Mouse (Mus musculus): Measurements from ENCODE around the gene Pecr. TPM values are rescaled to one million over a fixed set of nuclear protein-coding genes. Genes with fewer than 3 reads are reported as not detected.
"Not testable (repeated sequence)": the region's sequence is repeated elsewhere in the genome, so short reads cannot be mapped to it uniquely, and the experiment has no call there.

The Pecr gene
- polyA plus RNA-seq, 1 experiment from 2014 or later, result 12.8 TPM

DNA sequence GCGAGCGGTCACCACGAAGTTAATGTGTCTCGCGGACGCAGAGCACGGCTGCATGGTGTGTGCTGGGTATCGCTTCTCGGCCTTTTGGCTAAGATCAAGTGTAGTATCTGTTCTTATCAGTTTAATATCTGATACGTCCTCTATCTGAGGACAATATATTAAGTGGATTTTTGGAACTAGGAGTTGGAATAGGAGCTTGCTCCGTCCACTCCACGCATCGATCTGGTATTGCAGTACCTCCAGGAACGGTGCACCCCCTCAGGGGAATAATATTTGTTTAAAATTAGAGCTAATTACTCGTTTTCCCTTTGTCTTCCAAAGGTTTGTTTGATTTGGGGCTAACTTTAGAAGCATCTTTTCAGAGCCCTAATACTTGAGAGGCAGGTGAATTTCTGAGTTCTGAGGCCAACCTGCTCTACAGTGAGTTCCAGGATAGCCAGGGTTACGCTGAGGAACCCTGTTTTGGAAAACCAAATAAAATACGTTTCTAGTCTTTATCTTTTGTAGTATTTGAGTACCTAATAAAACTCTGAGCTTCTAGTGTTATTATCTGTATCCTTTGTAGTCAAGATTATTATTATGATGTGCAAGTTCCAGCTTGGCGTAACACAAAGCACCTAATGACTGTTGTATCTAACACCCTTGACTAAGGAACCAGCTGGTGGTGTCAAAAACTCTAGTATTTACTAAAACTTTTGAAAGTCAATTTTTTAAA is 57.8 kb downstream of the Pecr start:
- 0 out of 2 replicates have a peak overlapping the region, but pooled peaks have one; percentile 44 for H3K4me3 ChIP-seq
- WGBS, result 0% methylated on average over 11 of the region's 18 CpGs

DNA sequence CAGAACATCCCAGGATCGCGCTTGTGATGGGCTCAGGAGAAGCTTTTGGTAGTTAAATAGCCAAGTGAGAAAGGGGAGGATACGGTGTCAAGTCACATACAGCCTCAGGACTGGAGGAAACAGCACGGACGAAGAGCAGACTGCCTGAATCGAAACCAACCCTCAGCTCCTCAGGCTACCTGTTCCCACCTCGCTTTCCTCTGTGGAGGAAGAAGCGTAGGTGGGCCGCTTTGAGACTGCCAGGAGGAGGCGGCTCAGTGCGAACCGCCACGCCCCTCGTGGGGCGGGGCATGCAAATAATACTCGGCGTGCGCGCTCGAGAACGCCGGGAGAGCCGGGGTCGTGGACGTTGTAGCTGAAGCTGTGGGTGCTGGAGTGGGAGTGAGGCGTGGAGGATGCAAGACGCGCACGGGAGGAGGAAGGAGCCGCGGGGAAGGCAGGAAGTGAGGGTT is 58.4 kb downstream of the Pecr start:
- peak; percentile 92 for ATAC-seq (ENCODE audit: low FRiP score, low read depth)
- not testable (repeated sequence) for H3K9me3 ChIP-seq; H3K27ac ChIP-seq (replicated peaks); H3K36me3 ChIP-seq; H3K4me1 ChIP-seq
- Histone ChIP-seq H3K4me3 (peak overlapping the region; percentile 44), H3K27me3 (peaks cover 23% of the 10 kb centered on the region), H3K4me2 (replicated peaks) (peak overlapping the region; percentile 64), H3K9ac (replicated peaks) (peak overlapping the region; percentile 41; the same call in 1 of the 2 replicates)
- WGBS, result 2% methylated on average over 25 of the region's 31 CpGs

More for the DNA sequence above, 57.8 kb downstream of the Pecr start:
- H3K9ac ChIP-seq (replicated peaks), result no peak overlapping the region
- H3K36me3 ChIP-seq, result no peaks in the 10 kb centered on the region
- peaks cover 23% of the 10 kb centered on the region for H3K27me3 ChIP-seq
- H3K9me3 ChIP-seq, result no peaks in the 10 kb centered on the region
- peak overlapping the region; percentile 64 for H3K4me2 ChIP-seq (replicated peaks)
- peak; percentile 90 for ATAC-seq (ENCODE audit: low FRiP score, low read depth)
- no peaks in the 10 kb centered on the region for H3K4me1 ChIP-seq
- H3K27ac ChIP-seq (replicated peaks), result peak overlapping the region; percentile 15; the same call in 1 of the 2 replicates

DNA sequence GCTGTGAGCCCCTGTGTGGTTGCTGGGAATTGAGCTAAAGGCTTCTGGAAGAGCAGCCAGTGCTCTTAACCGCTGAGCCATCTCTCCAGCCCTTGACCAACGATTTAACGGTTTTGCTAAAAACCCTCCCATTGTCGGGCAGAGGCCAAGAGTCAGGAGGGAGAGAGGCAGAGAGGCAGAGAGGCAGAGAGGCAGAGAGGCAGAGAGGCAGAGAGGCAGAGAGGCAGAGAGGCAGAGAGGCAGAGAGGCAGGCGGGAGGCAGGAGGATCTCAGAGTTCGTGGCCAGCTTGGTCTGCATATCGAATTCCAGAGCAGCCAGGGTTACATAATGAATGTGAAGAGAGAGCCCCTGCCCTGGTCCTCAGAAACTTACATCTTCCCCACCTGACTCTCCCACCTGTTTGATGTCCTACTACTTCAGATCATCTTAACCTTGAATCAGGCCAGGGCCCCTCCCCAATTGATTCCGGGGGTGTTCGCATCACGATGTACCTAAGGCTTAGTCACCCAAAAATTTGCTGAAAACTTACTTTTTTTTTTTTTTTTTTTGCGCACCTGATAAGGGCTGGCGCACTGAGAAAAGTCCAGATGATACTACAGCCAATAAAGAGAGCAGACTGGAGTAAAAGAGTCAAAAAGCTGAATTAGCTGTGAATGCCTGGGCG is 58.9 kb downstream of the Pecr start:
- Histone ChIP-seq H3K4me1 (no peaks in the 10 kb centered on the region), H3K9ac (replicated peaks) (0 out of 2 replicates have a peak overlapping the region, but pooled peaks have one; percentile 41), H3K4me3 (peak overlapping the region; percentile 44), H3K4me2 (replicated peaks) (peak overlapping the region; percentile 64), H3K9me3 (no peaks in the 10 kb centered on the region), H3K36me3 (no peaks in the 10 kb centered on the region), H3K27me3 (peaks cover 23% of the 10 kb centered on the region), H3K27ac (replicated peaks) (no peak overlapping the region)
- no peak for ATAC-seq (ENCODE audit: low FRiP score, low read depth)
- WGBS, result 8% methylated on average over 13 of the region's 13 CpGs

DNA sequence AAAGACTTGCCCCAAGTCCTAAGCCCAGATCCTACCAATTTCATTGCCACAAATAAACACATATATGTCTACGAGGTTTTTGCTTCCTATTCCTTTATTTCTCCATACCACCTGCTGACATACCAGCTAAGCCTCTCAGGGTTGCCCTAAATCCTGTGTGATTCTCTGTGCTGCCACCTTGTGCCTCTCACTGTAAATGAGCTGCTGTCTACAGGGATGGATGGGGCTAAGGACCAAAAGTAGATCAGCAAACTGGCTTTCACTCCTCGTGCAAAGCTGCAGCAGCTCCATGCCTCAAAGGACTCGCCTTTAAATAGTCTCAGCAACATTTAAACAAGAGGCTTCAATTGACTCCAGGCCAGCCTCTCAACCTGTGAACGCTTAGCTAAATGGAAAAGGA is 64.1 kb downstream of the Pecr start:
- ATAC-seq (ENCODE audit: low FRiP score, low read depth), result no peak
- no peak overlapping the region for H3K9ac ChIP-seq (replicated peaks)
- H3K9me3 ChIP-seq, result no peaks in the 10 kb centered on the region
- H3K27ac ChIP-seq (replicated peaks), result no peak overlapping the region
- 13% methylated on average over 4 of the region's 4 CpGs for WGBS
- no peak overlapping the region for H3K4me3 ChIP-seq
- peaks cover 19% of the 10 kb centered on the region for H3K27me3 ChIP-seq
- no peak overlapping the region for H3K4me2 ChIP-seq (replicated peaks)
- no peaks in the 10 kb centered on the region for H3K4me1 ChIP-seq
- H3K36me3 ChIP-seq, result no peaks in the 10 kb centered on the region

DNA sequence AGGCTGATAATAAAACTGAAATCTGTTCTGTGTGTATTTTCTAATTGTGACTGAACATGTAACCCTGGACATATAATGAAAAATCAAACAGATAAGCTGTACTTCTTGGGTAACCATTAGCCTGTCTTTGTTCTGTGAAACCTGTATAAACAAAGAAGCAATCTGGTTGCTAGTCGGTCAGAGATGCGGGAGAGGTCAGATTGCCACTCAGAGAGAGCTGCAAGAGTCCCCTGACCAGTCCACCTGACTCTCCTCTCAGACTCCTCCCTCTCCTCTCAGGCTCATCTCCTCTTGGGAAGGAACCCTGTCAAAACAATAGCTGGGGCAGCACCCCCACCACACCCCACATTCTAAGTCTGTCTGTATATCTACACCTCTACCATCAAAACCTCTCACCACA is 65.0 kb downstream of the Pecr start:
- Histone ChIP-seq H3K4me2 (replicated peaks) (no peak overlapping the region), H3K9me3 (no peaks in the 10 kb centered on the region), H3K36me3 (no peaks in the 10 kb centered on the region), H3K27ac (replicated peaks) (no peak overlapping the region), H3K4me1 (0 out of 2 replicates have a peak, but pooled peaks cover 3% of the 10 kb centered on the region), H3K27me3 (peaks cover 12% of the 10 kb centered on the region), H3K4me3 (no peak overlapping the region), H3K9ac (replicated peaks) (no peak overlapping the region)
- no peak for ATAC-seq (ENCODE audit: low FRiP score, low read depth)
- WGBS, result 39% methylated on average over 2 of the region's 2 CpGs

DNA sequence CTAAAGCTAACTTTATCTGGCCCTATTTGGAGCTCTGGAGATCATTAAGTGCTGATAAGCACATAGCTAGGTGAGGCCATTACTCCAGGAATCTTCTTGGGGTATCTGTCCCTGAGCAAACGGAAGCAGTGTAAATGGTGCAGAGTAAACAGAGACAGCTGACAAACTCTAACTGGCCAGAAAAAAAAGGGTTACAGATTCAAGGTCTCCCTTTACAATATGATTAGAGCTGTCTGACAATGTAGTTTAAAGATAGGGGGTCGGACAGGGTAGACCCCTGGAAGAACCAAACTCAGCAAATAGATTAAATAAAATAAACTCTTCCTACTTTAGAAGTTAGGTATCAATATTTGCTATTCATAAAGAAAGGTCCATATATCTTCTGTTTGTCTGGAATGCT is 65.5 kb downstream of the Pecr start:
- Histone ChIP-seq H3K9me3 (no peaks in the 10 kb centered on the region), H3K4me2 (replicated peaks) (no peak overlapping the region), H3K4me1 (0 out of 2 replicates have a peak, but pooled peaks cover 3% of the 10 kb centered on the region), H3K27me3 (peaks cover 8% of the 10 kb centered on the region), H3K36me3 (no peaks in the 10 kb centered on the region), H3K4me3 (no peak overlapping the region), H3K9ac (replicated peaks) (no peak overlapping the region), H3K27ac (replicated peaks) (no peak overlapping the region)
- no peak for ATAC-seq (ENCODE audit: low FRiP score, low read depth)
- 78% methylated on average over 2 of the region's 2 CpGs for WGBS

DNA sequence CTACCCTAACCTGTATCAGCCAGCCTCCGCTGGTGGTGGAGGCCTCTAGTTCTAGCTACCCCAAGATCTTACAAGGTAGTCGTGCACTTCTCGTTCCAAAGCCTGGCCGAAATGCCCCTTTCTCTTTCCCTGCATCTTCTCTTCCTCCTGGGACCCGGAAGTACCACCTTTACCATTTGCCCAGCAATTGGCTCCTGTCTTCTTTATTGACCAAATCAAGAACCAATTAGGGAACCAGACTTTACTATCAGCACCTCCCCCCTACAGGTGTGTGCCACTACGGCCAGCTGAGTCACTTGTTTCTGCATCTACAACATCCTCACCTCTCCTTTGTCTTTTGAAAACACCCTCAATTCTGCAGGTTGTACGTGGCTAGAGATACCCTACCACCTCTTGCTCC is 67.4 kb downstream of the Pecr start:
- H3K9ac ChIP-seq (replicated peaks), result no peak overlapping the region
- no peak overlapping the region for H3K4me2 ChIP-seq (replicated peaks)
- WGBS, result 83% methylated on average over 7 of the region's 7 CpGs
- no peak overlapping the region for H3K27ac ChIP-seq (replicated peaks)
- H3K27me3 ChIP-seq, result peaks cover 2% of the 10 kb centered on the region; the same call in 1 of the 2 replicates
- no peaks in the 10 kb centered on the region for H3K36me3 ChIP-seq
- no peaks in the 10 kb centered on the region for H3K9me3 ChIP-seq
- no peak overlapping the region for H3K4me3 ChIP-seq
- H3K4me1 ChIP-seq, result 0 out of 2 replicates have a peak, but pooled peaks cover 6% of the 10 kb centered on the region
- no peak for ATAC-seq (ENCODE audit: low FRiP score, low read depth)

DNA sequence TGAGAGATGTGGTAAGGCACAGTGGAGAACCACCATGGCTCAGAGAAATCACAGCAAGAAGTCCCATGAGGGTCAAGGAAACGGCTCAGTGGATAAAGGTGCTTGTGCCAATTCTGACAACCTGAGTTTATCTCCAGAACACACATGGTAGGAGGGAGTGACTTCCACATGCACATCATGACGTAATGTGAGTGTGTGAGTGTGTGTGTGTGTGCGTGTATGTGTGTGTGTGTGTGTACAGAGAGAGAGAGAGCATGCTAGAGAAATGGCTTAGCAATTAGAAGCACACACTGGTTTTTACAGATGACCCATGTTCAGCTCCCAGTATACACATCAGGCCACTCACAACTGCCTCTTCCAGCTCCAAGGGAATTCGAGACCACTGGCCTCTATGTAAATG is 68.9 kb downstream of the Pecr start:
- ATAC-seq (ENCODE audit: low FRiP score, low read depth), result no peak

DNA sequence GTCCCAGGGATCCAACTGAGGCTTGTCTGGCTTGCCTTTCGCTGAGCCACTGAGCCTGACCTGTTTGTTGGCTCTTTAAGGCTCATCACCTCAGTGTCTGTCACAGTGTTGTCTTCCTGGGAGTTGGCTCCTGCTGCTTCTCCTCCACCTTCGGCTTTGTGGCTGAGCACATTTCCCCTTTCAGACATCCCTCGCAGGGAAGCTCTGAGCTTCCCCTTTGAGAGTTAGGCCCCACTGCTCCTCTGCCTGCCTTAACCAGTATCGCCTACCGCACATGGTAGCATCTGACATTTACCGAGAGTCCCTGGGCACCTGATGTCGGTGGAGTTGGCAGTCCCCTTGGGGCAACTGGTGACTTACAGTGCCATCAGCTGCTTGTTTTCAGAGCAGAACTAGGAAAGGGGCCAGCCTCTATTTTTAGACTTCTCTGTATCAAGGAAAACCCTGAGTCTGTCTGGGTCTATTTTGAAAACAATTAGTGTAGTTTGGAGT is 69.6 kb downstream of the Pecr start:
- Histone ChIP-seq H3K4me1 (peaks cover 15% of the 10 kb centered on the region; the same call in 1 of the 2 replicates), H3K36me3 (no peaks in the 10 kb centered on the region), H3K4me2 (replicated peaks) (no peak overlapping the region), H3K9me3 (no peaks in the 10 kb centered on the region), H3K9ac (replicated peaks) (no peak overlapping the region), H3K4me3 (no peak overlapping the region), H3K27ac (replicated peaks) (no peak overlapping the region), H3K27me3 (peaks cover 14% of the 10 kb centered on the region)
- ATAC-seq (ENCODE audit: low FRiP score, low read depth), result no peak
- 59% methylated on average over 7 of the region's 7 CpGs for WGBS

More for the DNA sequence above, 68.9 kb downstream of the Pecr start:
- Histone ChIP-seq H3K9me3 (no peaks in the 10 kb centered on the region), H3K4me1 (peaks cover 15% of the 10 kb centered on the region; the same call in 1 of the 2 replicates), H3K4me2 (replicated peaks) (no peak overlapping the region), H3K4me3 (no peak overlapping the region), H3K27me3 (peaks cover 14% of the 10 kb centered on the region), H3K36me3 (no peaks in the 10 kb centered on the region), H3K27ac (replicated peaks) (no peak overlapping the region), H3K9ac (replicated peaks) (no peak overlapping the region)
- WGBS, result 83% methylated on average over 4 of the region's 4 CpGs

DNA sequence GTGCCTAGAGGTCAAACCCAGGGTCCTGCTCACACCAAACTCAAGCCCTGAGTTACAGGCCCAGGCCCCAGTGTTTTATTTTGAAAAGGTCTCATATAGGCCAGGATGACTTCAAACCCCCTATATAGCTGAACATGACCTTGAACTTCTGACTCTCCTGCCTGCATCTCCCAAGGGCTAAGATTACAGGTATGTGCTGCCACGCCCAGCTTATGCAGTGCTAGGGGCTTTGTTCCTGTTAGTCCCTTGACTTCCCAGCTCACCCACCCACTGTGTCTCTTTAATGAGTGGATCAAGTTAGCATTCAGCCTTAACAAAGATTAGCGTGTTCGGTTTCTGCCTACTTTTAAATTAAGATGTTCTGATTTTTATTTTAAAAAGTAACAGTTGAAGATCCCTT is 70.2 kb downstream of the Pecr start:
- Histone ChIP-seq H3K9ac (replicated peaks) (no peak overlapping the region), H3K27me3 (peaks cover 14% of the 10 kb centered on the region), H3K9me3 (no peaks in the 10 kb centered on the region), H3K4me2 (replicated peaks) (no peak overlapping the region), H3K36me3 (no peaks in the 10 kb centered on the region), H3K4me1 (peaks cover 15% of the 10 kb centered on the region; the same call in 1 of the 2 replicates), H3K27ac (replicated peaks) (no peak overlapping the region), H3K4me3 (no peak overlapping the region)
- no peak for ATAC-seq (ENCODE audit: low FRiP score, low read depth)
- WGBS, result 85% methylated on average over 3 of the region's 3 CpGs

DNA sequence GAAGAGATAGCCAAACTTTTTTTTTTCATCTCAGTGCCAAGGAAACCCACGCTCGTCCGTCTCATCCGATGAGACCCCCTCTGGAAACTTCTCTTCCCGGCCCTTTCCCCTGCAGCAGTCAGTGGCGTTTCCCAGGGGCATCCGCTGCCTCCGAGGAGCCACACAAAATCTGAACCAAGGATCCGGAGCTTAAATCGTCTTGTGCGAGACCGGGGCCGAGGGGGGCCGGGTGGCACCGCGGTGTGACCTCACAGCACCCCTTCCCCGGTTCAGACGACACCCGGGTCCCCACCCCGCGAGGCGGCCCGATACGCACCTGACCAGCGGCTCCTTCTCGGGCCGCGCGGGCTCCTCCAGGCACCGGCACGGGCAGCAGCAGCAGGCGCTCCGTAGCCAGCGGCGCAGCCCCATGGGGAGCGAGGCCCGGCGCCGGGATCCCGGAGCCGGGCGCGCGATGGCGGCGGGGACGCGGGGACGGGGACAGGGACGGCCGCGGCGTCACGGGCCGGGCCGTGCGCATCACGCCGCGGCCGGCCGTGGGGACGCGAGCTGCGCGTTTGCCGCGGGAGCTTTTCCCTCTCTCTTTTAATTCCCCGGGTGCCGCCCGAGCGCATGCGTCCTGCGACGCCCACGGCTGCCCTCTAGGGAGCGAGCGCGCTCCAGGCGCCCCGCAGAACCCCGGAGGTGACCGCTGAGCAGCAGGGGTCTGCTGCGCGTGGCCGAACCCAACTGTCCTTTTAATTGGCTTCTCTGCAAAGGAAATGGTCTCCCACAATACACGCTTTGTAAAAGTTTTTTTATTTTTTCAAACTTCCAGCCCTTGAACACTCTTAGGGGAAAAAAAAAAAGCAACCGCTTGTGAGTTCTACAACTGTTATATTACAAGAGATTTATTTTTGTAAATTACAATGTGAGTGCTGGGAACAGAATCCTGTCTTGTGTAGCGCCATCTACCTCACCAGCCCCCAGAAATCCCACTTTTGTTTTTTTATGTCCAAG is 72.1 kb downstream of the Pecr start, which contains the start of gene Mreg:
Mreg (minus strand) TSS at position 607 of the 999 bp plus-strand sequence.
- WGBS, result under 1% methylated on average over 75 of the region's 89 CpGs
- H3K9ac ChIP-seq (replicated peaks), result peak within 1 kb of the TSS; percentile 78
- H3K4me2 ChIP-seq (replicated peaks), result peak within 1 kb of the TSS; percentile 96
- H3K4me1 ChIP-seq, result peaks cover 15% of the 10 kb centered on the region; the same call in 1 of the 2 replicates
- H3K4me3 ChIP-seq, result peak within 1 kb of the TSS; percentile 74
- peaks cover 14% of the 10 kb centered on the region for H3K27me3 ChIP-seq
- H3K27ac ChIP-seq (replicated peaks), result peak within 1 kb of the TSS; percentile 8; the same call in 1 of the 2 replicates
- H3K9me3 ChIP-seq, result no peaks in the 10 kb centered on the region
- peak; percentile 81 for ATAC-seq (ENCODE audit: low FRiP score, low read depth)
- no peaks in the 10 kb centered on the region for H3K36me3 ChIP-seq
